ENCODE assay signal across 31 mouse cellular contexts in the genomic region with DNA sequence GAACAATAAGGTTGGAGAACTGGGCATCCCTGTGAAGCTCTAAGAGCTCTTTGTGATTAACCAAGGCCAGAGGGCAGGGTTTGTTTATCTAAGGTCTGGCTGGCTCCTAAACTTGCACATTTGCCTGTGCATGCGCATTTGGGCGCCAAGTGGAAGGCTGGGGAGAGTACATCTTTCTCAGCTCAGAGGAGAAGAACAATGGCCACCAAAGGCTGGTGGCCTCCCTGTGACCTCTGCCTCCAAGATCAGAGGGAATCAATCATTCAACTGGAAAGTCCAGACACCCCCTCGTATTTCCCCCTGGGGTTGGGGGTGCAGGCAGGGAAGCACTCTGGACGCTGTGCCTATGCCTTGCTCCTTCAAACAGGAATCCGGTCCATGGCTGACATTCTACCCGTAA. TPM values are rescaled to one million over a fixed set of nuclear protein-coding genes. Genes with fewer than 3 reads are reported as not detected.
A peak's percentile ranks its signal among the peaks of the same experiment; 100 is the strongest.
DNase-seq lines count a peak whose midpoint lies in the region; ATAC-seq and TF ChIP-seq lines count a peak whose summit lies in the region.
"Had no signal": no experiment of that assay in that cellular context is flagged by ENCODE, and none has a peak within 500 bp of the region (broad histone marks: within the 10 kb centered on the region; RNA-seq: fewer than 3 reads in every experiment).

No protein-coding gene starts in this region.

- H3K27me3 ChIP-seq in CH12.LX (replicated peaks): peaks cover 48% of the 10 kb centered on the region
- H3K27me3 ChIP-seq: midbrain, embryonic 15.5 days had no signal

- H3K9me3 ChIP-seq in CH12.LX (replicated peaks; ENCODE audit: low read length): no peaks in the 10 kb centered on the region
- H3K9me3 ChIP-seq: heart, embryonic 15.5 days; limb, embryonic 13.5 days; midbrain, embryonic 15.5 days had no signal

- no peaks in the 10 kb centered on the region for H3K4me1 ChIP-seq in CH12.LX (ENCODE audit: control insufficient read depth in 1 of 2, insufficient read depth in 2 of 2)
- H3K4me1 ChIP-seq: limb, embryonic 13.5 days had no signal

- TF ChIP-seq EP300 in CH12.LX (IDR thresholded peaks at IDR 0.05; ENCODE audit: low read length): no peak

- H3K4me3 ChIP-seq in CH12.LX (replicated peaks in 1 of 3; ENCODE audit: low read depth in 2 of 3, low read length in 2 of 3, poor library complexity in 1 of 3): no peak overlapping the region
- H3K4me3 ChIP-seq: heart, embryonic 15.5 days; layer of hippocampus, adult 2 months; limb, embryonic 13.5 days; megakaryocyte, embryonic 14.5 days; midbrain, embryonic 15.5 days; myocyte had no signal

- no peak for TF ChIP-seq RAD21 in CH12.LX (IDR thresholded peaks at IDR 0.05; ENCODE audit: low read depth, low read length)

- no peak overlapping the region for H3K27ac ChIP-seq in CH12.LX (ENCODE audit: insufficient read depth, low read depth)
- H3K27ac ChIP-seq: heart, embryonic 15.5 days; layer of hippocampus, adult 2 months; limb, embryonic 13.5 days; liver, embryonic 14.5 days; midbrain, embryonic 15.5 days had no signal

- TF ChIP-seq CTCF in CH12.LX (conservative IDR thresholded peaks at IDR 0.05 in 1 of 2, IDR thresholded peaks at IDR 0.05 in 1 of 2; ENCODE audit: low read depth in 2 of 2, low read length in 2 of 2): no peak

- no peaks in the 10 kb centered on the region for H3K79me2 ChIP-seq in CH12.LX (replicated peaks; ENCODE audit: control insufficient read depth, extremely low read depth, insufficient read depth, poor library complexity, severe bottlenecking)

- DNase-seq in heart, adult 11 months: peak; percentile 78
- no peak for DNase-seq in heart, postnatal 25 days (ENCODE audit: low spot score)
- DNase-seq in CH12.LX (ENCODE audit: extremely low read depth): no peak
- peak; percentile 32 for DNase-seq in ZHBTc4 (ENCODE audit: low read depth, low spot score)
- peak; percentile 56 for DNase-seq in mesoderm, embryonic 11.5 days (ENCODE audit: low read depth, low spot score)
- no peak for DNase-seq in MN1 (ENCODE audit: low spot score)
- DNase-seq: adrenal gland, postnatal 36 days; cerebellum, adult 9-11 months; gastrocnemius, postnatal 36 days; heart, postnatal 4 days; kidney, postnatal 25 days; lung, embryonic 14.5 days; right cerebral cortex, postnatal 14 days; spleen, adult 18-20 months; thymus, postnatal 14 days had no signal

- intact Hi-C loops in heart, postnatal 25 days (cut with DNase I): no loop called here

- H3K9ac ChIP-seq in CH12.LX (ENCODE audit: insufficient read depth, low read depth): no peak overlapping the region
- H3K9ac ChIP-seq: heart, embryonic 15.5 days; limb, embryonic 13.5 days; liver, embryonic 14.5 days; lung, embryonic 14.5 days; midbrain, embryonic 15.5 days had no signal

- TF ChIP-seq POLR2A in CH12.LX (IDR thresholded peaks at IDR 0.05; ENCODE audit: low read depth, low read length): no peak

- no peaks in the 10 kb centered on the region for H3K36me3 ChIP-seq in CH12.LX (replicated peaks in 1 of 2; ENCODE audit: control insufficient read depth in 1 of 2, insufficient read depth in 1 of 2, low read length in 1 of 2)
- H3K36me3 ChIP-seq: heart, embryonic 15.5 days; limb, embryonic 13.5 days; midbrain, embryonic 15.5 days had no signal

- dilution Hi-C loops in CH12.LX (cut with MboI; ENCODE audit: extremely low pct_ligation_motif_present, extremely low pct_unique_long_range_greater_than_20kb, low sequenced_read_pairs): no loop called here

- no peak overlapping the region for H3K4me2 ChIP-seq in CH12.LX (ENCODE audit: insufficient read depth, low read depth, poor library complexity, severe bottlenecking)
- H3K4me2 ChIP-seq: heart, embryonic 15.5 days; limb, embryonic 13.5 days; lung, embryonic 14.5 days; midbrain, embryonic 15.5 days had no signal

- ATAC-seq in megakaryocyte, adult 5-6 weeks (ENCODE audit: poor library complexity, severe bottlenecking): no peak
- ATAC-seq: CD4-positive, CD25-positive, alpha-beta regulatory T cell, adult 4 months; intestine, postnatal 0 days; midbrain, embryonic 15.5 days had no signal

- in situ Hi-C loops in CH12.LX (cut with MboI; ENCODE audit: low pct_ligation_motif_present, low pct_unique_long_range_greater_than_20kb, low sequenced_read_pairs): no loop called here

TF ChIP-seq in CH12.LX, 34 proteins besides CTCF, POLR2A, EP300 and RAD21:
- TF ChIP-seq MEF2A (IDR thresholded peaks at IDR 0.05; ENCODE audit: borderline replicate concordance, low read depth, low read length) (no peak), NRF1 (IDR thresholded peaks at IDR 0.05; ENCODE audit: low read depth, low read length) (peak; percentile 50; the same call in 1 of the 2 replicates)

RNA-seq across cellular contexts. Expression of gene BC048679, which starts 0.9 kb away (rescaled TPM):
- total RNA-seq in heart, postnatal 25 days (2021): not detected
- not detected in 2 replicates for total RNA-seq in CH12.LX (2012; rRNA removed)
- not detected in 2 replicates for total RNA-seq in CH12.LX (2014; rRNA removed)
- not detected in 2 replicates for polyA plus RNA-seq in CH12.LX (2012; ENCODE audit: insufficient read length, low read depth)
- not detected in 2 replicates for total RNA-seq in megakaryocyte, adult 5-6 weeks (2015)
- total RNA-seq in megakaryocyte, adult 5-6 weeks (2017): not detected in 2 replicates
- total RNA-seq: adrenal gland, postnatal 36 days; heart, postnatal 4 days; layer of hippocampus, adult 2 months; left cerebral cortex, postnatal 25 days; MEL; neutrophil, adult 5-6 weeks had no signal
- polyA plus RNA-seq: CD4-positive, CD25-positive, alpha-beta regulatory T cell, adult 4 months; forebrain, embryonic 11.5 days; heart, embryonic 15.5 days; intestine, postnatal 0 days; kidney, embryonic 14.5 days; limb, embryonic 13.5 days; liver, embryonic 14.5 days; lung, embryonic 14.5 days; midbrain, embryonic 15.5 days; myocyte had no signal

RNA-seq across cellular contexts. Expression of gene Ap3b2, which starts 3.4 kb away (rescaled TPM):
- total RNA-seq in heart, postnatal 25 days (2021): not detected
- total RNA-seq in CH12.LX (2012; rRNA removed): not detected in 2 replicates
- total RNA-seq in CH12.LX (2014; rRNA removed): not detected in 2 replicates
- not detected in 2 replicates for polyA plus RNA-seq in CH12.LX (2012; ENCODE audit: insufficient read length, low read depth)
- not detected in 2 replicates for total RNA-seq in megakaryocyte, adult 5-6 weeks (2015)
- total RNA-seq in megakaryocyte, adult 5-6 weeks (2017): not detected in 2 replicates
- total RNA-seq: heart, adult 8-10 months; MEL; neutrophil, adult 5-6 weeks had no signal
- polyA plus RNA-seq: CD4-positive, CD25-positive, alpha-beta regulatory T cell, adult 4 months; myocyte had no signal

RNA-seq across cellular contexts. Expression of gene Cpeb1, which starts 41.9 kb away (rescaled TPM):
- total RNA-seq in heart, postnatal 25 days (2021): 10 to 100 TPM in 1 of 2 experiments, 1 to 10 TPM in 1; 7.0 to 12.3 TPM
- total RNA-seq in CH12.LX (2012; rRNA removed) (not detected in 2 replicates), CH12.LX (2014; rRNA removed) (not detected in 2 replicates)
- 0.12 and 0.26 TPM in 2 replicates for polyA plus RNA-seq in CH12.LX (2012; ENCODE audit: insufficient read length, low read depth)
- 0.22 and 0.34 TPM in 2 replicates for total RNA-seq in megakaryocyte, adult 5-6 weeks (2015)
- total RNA-seq in megakaryocyte, adult 5-6 weeks (2017): 0.70 and 1.5 TPM in 2 replicates
- total RNA-seq: MEL; neutrophil, adult 5-6 weeks had no signal

Comparison
In these comparisons a context has a peak if more than half of its experiments do, and no peak if none do; other contexts are left out.
1. DNase-seq: peak in heart, adult 11 months (single experiment), ZHBTc4 (single experiment) and mesoderm, embryonic 11.5 days (single experiment); none in heart, postnatal 25 days (single experiment), CH12.LX (single experiment) and MN1 (single experiment).